Mouse (Mus musculus) CH12.LX (cell line): Measurements from ENCODE around the gene Sds.
A peak's percentile ranks its signal among the peaks of the same experiment; 100 is the strongest.

ENCODE experiments used
- EP300 ChIP-seq: IDR thresholded peaks from 2 replicates; pipeline ENCODE4 v1.6.1; 2011; ENCODE audit warnings: low read length, improper control_type of control experiment
- RAD21 ChIP-seq: IDR thresholded peaks from 2 replicates; pipeline ENCODE4 v1.6.1; 2011; ENCODE audit warnings: low read depth, mild to moderate bottlenecking, low read length, improper control_type of control experiment, moderate library complexity
- SMC3 ChIP-seq: IDR thresholded peaks from 2 replicates; pipeline ENCODE4 v1.6.1; 2011; ENCODE audit warnings: low read depth, low read length, improper control_type of control experiment
- ZKSCAN1 ChIP-seq: IDR thresholded peaks from 2 replicates; pipeline ENCODE4 v1.6.1; 2012; ENCODE audit warnings: low read depth, inconsistent platforms, low read length, improper control_type of control experiment, borderline replicate concordance

GRCm38 (mm10) chr5:120505368-120505767 lies 29.0 kb downstream of the Sds start:
- peak; percentile 91 for TF ChIP-seq SMC3
- TF ChIP-seq RAD21: peak; percentile 74
- no peak for TF ChIP-seq ZKSCAN1
- no peak for TF ChIP-seq EP300
